Mouse (Mus musculus): Measurements from ENCODE around the gene Gm28557. TPM values are rescaled to one million over a fixed set of nuclear protein-coding genes. Genes with fewer than 3 reads are reported as not detected.

Gene Gm28557
- total RNA-seq, 1 experiment: 3.7 TPM

GRCm38 (mm10) chr13:67065386-67065785, 43.0 kb downstream of the Gm28557 start:
- no peak overlapping the region for H3K4me3 ChIP-seq (ENCODE audit: insufficient read depth in 1 of 2, low read depth in 1 of 2, low read length in 2 of 2, poor library complexity in 1 of 2, severe bottlenecking in 1 of 2)
- no peaks in the 10 kb centered on the region for H3K36me3 ChIP-seq (ENCODE audit: control insufficient read depth, insufficient read depth, low read length, poor library complexity, severe bottlenecking)
- no peak overlapping the region; the same call in 1 of the 2 replicates for H3K27ac ChIP-seq (ENCODE audit: insufficient read depth, low read depth, low read length, poor library complexity, severe bottlenecking)
- no peak overlapping the region for H3K9ac ChIP-seq (ENCODE audit: insufficient read depth, low read depth, low read length, poor library complexity, severe bottlenecking)
- H3K9me3 ChIP-seq (ENCODE audit: control insufficient read depth, insufficient read depth, low read depth, low read length): no peaks in the 10 kb centered on the region
- in situ Hi-C loops (cut with MboI; ENCODE audit: low sequenced_read_pairs in 2 of 2, unreplicated experiment in 2 of 2): no loop called here
- TF ChIP-seq HCFC1 (IDR thresholded peaks at IDR 0.05; ENCODE audit: borderline replicate concordance, insufficient read depth, low read length) (no peak), CHD2 (IDR thresholded peaks at IDR 0.05; ENCODE audit: low read depth, low read length) (no peak), MAFK (IDR thresholded peaks at IDR 0.05; ENCODE audit: insufficient read depth, low read depth, low read length) (no peak), ZNF384 (IDR thresholded peaks at IDR 0.05; ENCODE audit: low read depth, low read length) (no peak), ZC3H11A (IDR thresholded peaks at IDR 0.05; ENCODE audit: borderline replicate concordance, low read depth, low read length) (no peak)
- DNase-seq (ENCODE audit: low read depth, low spot score): no peak
- no peaks in the 10 kb centered on the region for H3K4me1 ChIP-seq (ENCODE audit: control insufficient read depth in 2 of 2, insufficient read depth in 2 of 2, low read length in 2 of 2, poor library complexity in 1 of 2)

DNA sequence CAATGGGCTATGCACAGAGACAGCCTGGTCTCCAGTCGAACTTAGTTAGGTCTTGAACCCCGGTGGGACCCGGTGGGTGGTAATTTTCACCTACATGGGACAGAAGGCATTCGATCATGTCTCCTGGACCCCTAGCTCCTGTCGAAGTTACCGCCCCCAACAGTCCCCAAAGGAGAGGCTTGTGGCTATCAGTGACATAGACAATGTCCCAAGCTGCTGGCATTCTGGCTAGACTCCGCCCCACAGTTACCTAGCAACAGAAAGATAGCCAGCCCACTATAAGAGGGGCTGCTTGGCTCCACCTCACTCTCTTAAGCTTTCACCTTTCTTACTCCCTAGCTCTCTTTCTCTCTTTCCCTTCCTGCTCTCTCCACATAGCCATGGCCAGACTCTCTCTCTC, 46.0 kb downstream of the Gm28557 start:
- no peak overlapping the region for H3K4me3 ChIP-seq (ENCODE audit: insufficient read depth in 1 of 2, low read depth in 1 of 2, low read length in 2 of 2, poor library complexity in 1 of 2, severe bottlenecking in 1 of 2)
- no peak overlapping the region for H3K9ac ChIP-seq (ENCODE audit: insufficient read depth, low read depth, low read length, poor library complexity, severe bottlenecking)
- no peaks in the 10 kb centered on the region for H3K36me3 ChIP-seq (ENCODE audit: control insufficient read depth, insufficient read depth, low read length, poor library complexity, severe bottlenecking)
- DNase-seq (ENCODE audit: low read depth, low spot score): no peak
- no peak for TF ChIP-seq ZC3H11A (IDR thresholded peaks at IDR 0.05; ENCODE audit: borderline replicate concordance, low read depth, low read length)
- in situ Hi-C loops (cut with MboI; ENCODE audit: low sequenced_read_pairs in 2 of 2, unreplicated experiment in 2 of 2): no loop called here
- no peaks in the 10 kb centered on the region for H3K9me3 ChIP-seq (ENCODE audit: control insufficient read depth, insufficient read depth, low read depth, low read length)
- no peak overlapping the region for H3K27ac ChIP-seq (ENCODE audit: insufficient read depth, low read depth, low read length, poor library complexity, severe bottlenecking)
- H3K4me1 ChIP-seq (ENCODE audit: control insufficient read depth in 2 of 2, insufficient read depth in 2 of 2, low read length in 2 of 2, poor library complexity in 1 of 2): peaks cover 0 to 1% of the 10 kb centered on the region in 2 experiments; a peak in 1 of 4 replicates

DNA sequence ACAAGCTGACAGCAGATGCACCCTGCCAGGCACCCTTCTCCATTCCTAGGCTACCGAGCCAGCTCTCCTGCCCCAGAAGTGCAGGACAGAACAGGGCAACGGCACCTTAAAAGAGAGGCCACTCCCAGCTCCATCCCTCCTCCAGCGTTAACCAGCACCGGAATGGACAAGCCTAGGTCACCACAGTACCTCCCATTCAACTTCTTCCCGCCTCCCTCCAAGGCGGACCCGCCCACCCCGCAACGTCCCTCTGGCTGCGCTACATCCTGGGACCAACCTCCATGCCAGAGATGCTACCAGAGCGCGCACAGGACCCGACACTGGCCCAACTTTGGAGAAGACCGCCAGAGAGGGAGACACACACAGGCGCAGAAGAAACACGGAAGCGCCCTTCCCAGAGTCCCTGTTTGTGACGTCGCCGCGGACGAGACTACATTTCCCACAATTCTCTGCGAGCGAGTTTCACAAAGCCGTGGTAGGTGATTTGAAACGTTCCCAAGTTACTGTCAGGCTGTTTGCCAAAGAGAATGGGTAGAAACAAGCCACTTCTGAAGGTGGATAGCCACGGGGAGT, 47.5 kb downstream of the Gm28557 start, which contains the start of gene Zfp712:
Gene Zfp712, minus strand, starts transcription at position 385 of the 573 bp plus-strand sequence.
- TF ChIP-seq HCFC1 (IDR thresholded peaks at IDR 0.05; ENCODE audit: borderline replicate concordance, insufficient read depth, low read length): peak; percentile 92
- TF ChIP-seq ZC3H11A (IDR thresholded peaks at IDR 0.05; ENCODE audit: borderline replicate concordance, low read depth, low read length): no peak
- TF ChIP-seq ZNF384 (IDR thresholded peaks at IDR 0.05; ENCODE audit: low read depth, low read length): no peak
- no peaks in the 10 kb centered on the region for H3K9me3 ChIP-seq (ENCODE audit: control insufficient read depth, insufficient read depth, low read depth, low read length)
- in situ Hi-C loops (cut with MboI; ENCODE audit: low sequenced_read_pairs in 2 of 2, unreplicated experiment in 2 of 2): no loop called here

DNA sequence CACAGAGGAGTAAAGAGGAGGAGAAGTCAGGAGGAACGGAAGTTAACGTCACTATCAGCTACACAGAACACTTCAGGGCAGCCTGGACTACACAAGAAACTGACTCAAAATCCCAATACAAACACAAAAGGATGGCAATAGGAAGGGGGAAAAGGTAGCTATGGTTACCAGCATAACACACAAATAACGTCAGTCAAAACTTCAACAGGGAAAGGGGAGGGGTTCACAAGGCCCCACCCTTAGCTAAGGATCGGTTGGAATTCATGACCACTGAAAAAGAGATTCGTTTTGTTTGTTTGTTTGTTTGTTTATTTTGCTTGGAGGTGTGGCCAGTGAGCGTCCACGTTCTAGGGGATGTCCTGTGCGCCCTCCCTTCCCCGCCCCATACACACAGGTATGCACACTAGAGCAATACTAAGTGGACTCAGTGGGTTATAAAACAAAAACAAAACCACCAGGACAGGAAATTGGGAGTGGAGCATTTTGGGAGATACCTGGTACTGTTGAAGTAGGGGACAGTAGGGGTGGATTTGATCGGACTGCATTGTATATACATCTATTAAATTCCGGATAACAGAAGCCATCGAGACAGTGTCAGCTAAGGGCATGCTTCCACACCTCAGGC, 48.1 kb downstream of the Gm28557 start:
- TF ChIP-seq ZNF384 (IDR thresholded peaks at IDR 0.05; ENCODE audit: low read depth, low read length): no peak
- no peak for TF ChIP-seq MAFK (IDR thresholded peaks at IDR 0.05; ENCODE audit: insufficient read depth, low read depth, low read length)
- no peak for TF ChIP-seq CHD2 (IDR thresholded peaks at IDR 0.05; ENCODE audit: low read depth, low read length)
- TF ChIP-seq HCFC1 (IDR thresholded peaks at IDR 0.05; ENCODE audit: borderline replicate concordance, insufficient read depth, low read length): no peak
- no peak for TF ChIP-seq ZC3H11A (IDR thresholded peaks at IDR 0.05; ENCODE audit: borderline replicate concordance, low read depth, low read length)
- in situ Hi-C loops (cut with MboI; ENCODE audit: low sequenced_read_pairs in 2 of 2, unreplicated experiment in 2 of 2): no loop called here
- peak overlapping the region; percentile 71; the same call in 1 of the 2 replicates for H3K27ac ChIP-seq (ENCODE audit: insufficient read depth, low read depth, low read length, poor library complexity, severe bottlenecking)
- DNase-seq (ENCODE audit: low read depth, low spot score): no peak
- peak overlapping the region; percentile 75 to 79 for H3K4me3 ChIP-seq (ENCODE audit: insufficient read depth in 1 of 2, low read depth in 1 of 2, low read length in 2 of 2, poor library complexity in 1 of 2, severe bottlenecking in 1 of 2)
- H3K9me3 ChIP-seq (ENCODE audit: control insufficient read depth, insufficient read depth, low read depth, low read length): no peaks in the 10 kb centered on the region
- peak overlapping the region; percentile 60 for H3K9ac ChIP-seq (ENCODE audit: insufficient read depth, low read depth, low read length, poor library complexity, severe bottlenecking)
- peaks cover 0 to 1% of the 10 kb centered on the region in 2 experiments; a peak in 1 of 4 replicates for H3K4me1 ChIP-seq (ENCODE audit: control insufficient read depth in 2 of 2, insufficient read depth in 2 of 2, low read length in 2 of 2, poor library complexity in 1 of 2)
- no peaks in the 10 kb centered on the region for H3K36me3 ChIP-seq (ENCODE audit: control insufficient read depth, insufficient read depth, low read length, poor library complexity, severe bottlenecking)

More for the DNA sequence above, 47.5 kb downstream of the Gm28557 start, which contains the start of gene Zfp712:
- Histone ChIP-seq H3K4me1 (ENCODE audit: control insufficient read depth in 2 of 2, insufficient read depth in 2 of 2, low read length in 2 of 2, poor library complexity in 1 of 2) (peaks cover 0 to 1% of the 10 kb centered on the region in 2 experiments; a peak in 1 of 4 replicates), H3K9ac (ENCODE audit: insufficient read depth, low read depth, low read length, poor library complexity, severe bottlenecking) (peak within 1 kb of the TSS; percentile 60), H3K36me3 (ENCODE audit: control insufficient read depth, insufficient read depth, low read length, poor library complexity, severe bottlenecking) (no peaks in the 10 kb centered on the region), H3K27ac (ENCODE audit: insufficient read depth, low read depth, low read length, poor library complexity, severe bottlenecking) (peak within 1 kb of the TSS; percentile 71), H3K4me3 (ENCODE audit: insufficient read depth in 1 of 2, low read depth in 1 of 2, low read length in 2 of 2, poor library complexity in 1 of 2, severe bottlenecking in 1 of 2) (peak within 1 kb of the TSS; percentile 75 to 79)
- DNase-seq (ENCODE audit: low read depth, low spot score): peak; percentile 95

Other genes starting within 250 kb of the Gm28557 start
- gene Gm10767, start 203.7 kb downstream of the Gm28557 start, total RNA-seq (2012; rRNA removed): 0.32 and 0.36 TPM in 2 replicates
- 0.54 and 0.63 TPM in 2 replicates for gene Zfp712, start 47.4 kb downstream of the Gm28557 start, total RNA-seq (2012; rRNA removed)
- gene Zfp708, start 10.6 kb downstream of the Gm28557 start, total RNA-seq (2012; rRNA removed): 0.49 and 0.58 TPM in 2 replicates
- gene Rslcan18, start 7.7 kb upstream of the Gm28557 start, total RNA-seq (2012; rRNA removed): 0.89 and 1.1 TPM in 2 replicates
- gene Zfp759, start 13.1 kb upstream of the Gm28557 start, total RNA-seq (2012; rRNA removed): 3.8 and 4.8 TPM in 2 replicates
- gene Rsl1, start 64.6 kb upstream of the Gm28557 start, total RNA-seq (2012; rRNA removed): 2.9 and 3.5 TPM in 2 replicates
- gene Zfp455, start 85.9 kb upstream of the Gm28557 start, total RNA-seq (2012; rRNA removed): 0.45 and 0.58 TPM in 2 replicates
- gene Zfp458, start 169.9 kb upstream of the Gm28557 start, total RNA-seq (2012; rRNA removed): 1.4 TPM in 2 replicates
- 1.2 TPM in 2 replicates for gene Zfp457, start 197.9 kb upstream of the Gm28557 start, total RNA-seq (2012; rRNA removed)
- gene Zfp595, start 224.0 kb upstream of the Gm28557 start, total RNA-seq (2012; rRNA removed): 3.5 and 4.3 TPM in 2 replicates